Mouse (Mus musculus) skeletal muscle tissue, adult 2 months (tissue): ENCODE results near the gene Ap5b1.

Experiments
- DNase-seq: peaks from one replicate; pipeline ENCODE4 v3.0.0-alpha.2; 2012; ENCODE audit warnings: low read depth, low spot score

Gene Ap5b1

DNA sequence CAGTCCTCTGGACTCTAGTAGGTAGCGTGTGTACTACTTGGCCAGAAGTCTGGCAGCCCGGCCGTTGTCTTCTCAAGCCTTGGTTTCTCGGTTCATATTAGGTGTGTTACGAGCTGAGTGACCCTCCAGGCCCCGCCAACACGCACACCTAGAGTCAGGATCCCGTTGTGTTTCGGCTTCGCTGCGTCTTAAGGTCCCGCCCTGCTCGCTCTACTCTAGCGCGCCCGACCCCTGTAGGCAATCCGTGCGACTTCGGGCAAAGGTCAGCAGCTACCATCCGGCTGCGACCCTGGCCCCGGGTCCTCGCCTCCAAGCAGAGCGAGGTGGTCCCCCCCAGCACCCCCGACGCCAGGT, 668 bp upstream of the Ap5b1 start:
- DNase-seq = no peak

DNA sequence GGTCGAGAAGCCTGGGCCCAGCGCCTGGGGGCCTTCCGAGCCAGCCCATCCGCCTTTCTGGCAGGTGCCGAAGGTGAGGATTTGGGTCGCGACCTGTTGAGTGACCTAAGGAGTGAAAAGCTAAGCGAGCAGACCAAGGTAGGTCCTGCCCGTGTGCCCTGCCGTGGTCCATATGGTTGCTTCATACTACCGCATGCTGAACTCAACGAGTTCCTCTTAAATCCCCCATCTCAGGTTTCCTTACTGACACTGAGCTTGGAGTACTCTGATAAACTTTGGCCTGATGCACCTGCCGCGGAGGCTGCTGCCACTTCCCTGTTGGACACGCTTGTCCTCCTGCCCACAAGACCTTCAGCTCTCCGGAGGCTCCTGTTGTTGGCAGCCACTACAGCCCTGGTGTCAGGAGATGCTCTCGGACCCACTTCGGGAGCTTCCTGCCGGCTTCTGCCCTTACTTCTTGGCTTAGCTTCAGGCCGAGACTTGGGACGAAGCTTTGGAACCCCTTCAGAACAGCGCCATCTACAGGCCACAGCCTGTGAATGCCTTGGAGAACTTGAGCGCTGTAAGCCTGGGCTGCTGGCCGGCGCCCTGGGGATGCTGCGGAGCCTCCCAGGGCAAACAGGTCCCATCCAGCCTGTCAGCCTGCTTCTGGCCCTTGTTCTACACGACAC, 780 bp downstream of the Ap5b1 start:
- DNase-seq = peak; percentile 89

DNA sequence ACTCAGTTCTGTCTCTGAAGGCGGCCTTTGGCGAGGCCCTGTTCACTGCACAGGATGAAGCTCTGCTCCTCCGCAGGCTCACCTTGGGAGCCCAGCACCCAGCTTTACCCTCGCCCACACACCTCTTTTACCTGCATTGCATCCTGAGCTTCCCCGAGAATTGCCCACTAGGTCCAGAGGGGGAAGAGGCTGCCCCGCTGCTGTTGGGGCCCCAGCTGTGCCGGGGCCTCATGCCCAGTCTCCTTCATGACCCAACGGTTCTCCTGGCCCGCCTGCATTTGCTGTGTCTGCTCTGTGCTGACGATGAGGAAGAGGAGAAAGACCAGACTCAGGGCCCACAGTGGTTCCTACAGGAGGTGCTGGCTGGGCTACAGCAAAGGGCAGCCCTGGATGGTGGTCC, 1.7 kb downstream of the Ap5b1 start:
- no peak for DNase-seq

DNA sequence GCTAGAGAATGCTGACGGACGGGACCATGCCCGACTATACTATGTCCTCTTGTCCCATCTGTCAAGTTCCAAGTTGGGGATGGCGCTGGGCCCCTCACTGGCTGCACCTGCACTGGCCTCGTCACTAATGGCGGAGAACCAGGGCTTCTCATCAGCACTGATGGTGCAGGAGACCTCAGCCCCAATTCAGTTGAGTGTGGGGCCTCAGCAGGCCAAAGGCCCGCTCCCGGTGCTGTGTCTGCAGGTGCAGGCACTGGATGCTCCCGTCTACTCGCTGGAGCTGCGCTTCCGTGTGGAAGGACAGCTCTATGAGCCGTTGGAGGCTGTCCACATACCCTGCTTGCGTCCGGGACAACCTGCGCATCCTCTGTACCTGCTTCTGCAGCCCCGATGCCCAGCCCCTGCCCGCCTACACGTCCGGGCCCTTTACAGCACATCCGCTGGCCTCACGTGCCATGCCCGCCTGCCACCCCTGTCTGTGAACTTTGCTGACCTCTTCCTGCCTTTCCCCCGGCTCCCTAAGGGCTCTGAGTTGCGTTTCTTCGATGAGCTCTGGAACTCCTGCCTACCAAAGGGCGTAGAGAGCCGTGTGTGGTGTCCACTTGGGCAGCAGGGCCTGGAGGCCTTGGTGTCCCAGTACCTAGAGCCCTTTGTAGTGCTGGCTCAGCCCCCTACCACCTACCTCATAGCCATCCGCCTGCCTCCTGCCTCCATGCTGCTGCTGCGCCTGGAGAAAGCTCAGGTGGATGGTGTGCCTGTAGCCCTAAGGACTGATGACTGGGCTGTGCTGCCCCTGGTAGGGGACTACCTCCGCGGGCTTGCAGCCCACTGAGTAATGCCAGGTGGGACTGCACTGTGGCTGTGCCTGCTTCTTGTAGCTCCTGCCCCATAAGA, 2.8 kb downstream of the Ap5b1 start:
- DNase-seq = no peak

DNA sequence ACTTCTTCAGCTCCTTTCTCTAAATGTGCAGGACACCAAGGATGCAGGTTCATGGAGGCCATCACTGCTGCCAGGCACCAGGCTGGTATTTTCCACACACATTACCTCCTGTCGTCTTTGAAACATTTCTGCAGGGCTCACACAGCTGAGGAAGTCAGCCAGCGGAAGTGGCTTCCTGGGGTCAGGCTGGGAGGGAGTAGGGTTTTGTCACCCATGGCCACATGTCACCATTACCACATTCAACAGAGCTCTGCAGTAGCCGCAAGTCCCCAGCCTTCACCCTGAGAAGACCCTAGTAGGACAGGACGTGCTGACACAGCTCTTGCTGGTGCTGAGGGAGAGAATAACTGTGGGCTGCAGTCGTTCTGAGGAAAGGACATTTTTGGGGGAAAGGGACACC, 4.0 kb downstream of the Ap5b1 start:
- peak; percentile 32 for DNase-seq

DNA sequence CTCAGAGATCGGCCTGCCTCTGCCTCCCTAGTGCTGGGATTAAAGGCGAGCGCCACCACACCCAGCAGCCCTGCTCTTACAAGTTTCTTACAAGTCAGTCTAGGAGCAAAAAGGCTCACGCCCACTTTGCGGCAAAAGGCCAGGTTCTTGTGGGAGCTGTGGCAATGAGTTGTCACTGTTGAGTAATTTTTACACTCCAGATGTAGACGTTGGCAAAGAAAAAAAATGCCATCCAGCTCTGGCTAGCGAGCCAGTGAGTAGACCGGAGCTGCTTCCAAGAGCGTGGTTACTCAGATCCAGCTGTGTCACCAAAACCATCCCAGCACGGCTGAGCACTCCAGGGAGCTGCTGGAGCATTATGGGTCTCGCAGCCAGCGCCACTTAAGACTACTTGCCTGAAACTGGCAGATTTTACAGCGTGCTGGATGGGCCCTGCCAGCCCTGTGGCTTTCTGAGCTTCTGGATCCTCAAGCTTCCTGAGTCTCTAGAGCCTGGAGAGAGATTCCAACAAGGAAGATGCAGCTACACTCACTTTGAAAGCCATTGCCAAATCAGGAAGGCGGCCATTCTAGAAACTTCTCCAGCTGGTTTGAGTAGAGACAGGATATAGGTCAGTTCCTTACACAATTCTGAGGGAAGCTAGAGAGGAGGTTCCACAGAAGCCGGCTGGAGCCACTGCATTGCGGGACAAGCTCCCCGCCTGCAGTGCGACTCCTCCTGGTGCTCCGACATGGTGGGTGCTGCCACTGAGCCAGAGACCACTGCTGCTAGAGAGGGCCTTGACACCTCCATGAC, 4.7 kb downstream of the Ap5b1 start:
- DNase-seq = peak; percentile 54

DNA sequence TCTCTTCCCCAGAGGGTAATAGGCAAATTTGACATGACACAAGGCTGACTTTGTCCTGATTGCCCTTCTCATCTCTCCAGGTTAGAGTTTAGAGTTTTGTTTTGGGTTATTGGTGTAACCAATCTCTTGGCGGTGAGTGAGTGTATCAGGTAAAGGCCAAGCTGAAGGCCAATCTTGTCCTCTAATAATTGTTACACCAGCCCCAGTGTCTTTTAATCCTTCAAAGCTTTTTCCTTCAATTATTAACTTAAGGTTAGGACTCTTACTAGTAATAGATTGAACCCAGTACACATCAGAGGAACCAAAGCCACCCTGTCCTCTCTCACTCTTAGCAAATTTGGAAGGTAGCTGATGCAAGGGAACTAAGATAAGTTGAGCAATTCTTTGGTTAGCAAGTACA, 7.5 kb downstream of the Ap5b1 start:
- DNase-seq = no peak

DNA sequence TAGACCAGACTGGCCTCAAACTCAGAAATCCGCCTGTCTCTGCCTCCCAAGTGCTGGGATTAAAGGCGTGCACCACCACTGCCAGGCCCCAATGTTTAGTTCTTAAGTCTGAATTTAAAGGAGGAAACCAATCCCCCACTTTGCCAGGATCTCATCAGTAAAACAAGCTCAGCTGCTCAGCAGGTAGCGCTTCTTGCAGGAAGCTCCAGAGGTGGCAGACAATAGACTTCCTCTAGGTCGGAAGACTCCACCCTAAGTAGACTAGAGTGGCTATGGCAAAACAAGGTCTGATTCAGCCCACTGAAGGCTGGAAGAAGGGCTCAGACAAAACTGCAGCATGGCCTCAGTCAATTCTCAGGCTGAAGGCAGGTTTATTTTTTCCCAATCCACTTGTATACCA, 12.1 kb downstream of the Ap5b1 start:
- DNase-seq = no peak

DNA sequence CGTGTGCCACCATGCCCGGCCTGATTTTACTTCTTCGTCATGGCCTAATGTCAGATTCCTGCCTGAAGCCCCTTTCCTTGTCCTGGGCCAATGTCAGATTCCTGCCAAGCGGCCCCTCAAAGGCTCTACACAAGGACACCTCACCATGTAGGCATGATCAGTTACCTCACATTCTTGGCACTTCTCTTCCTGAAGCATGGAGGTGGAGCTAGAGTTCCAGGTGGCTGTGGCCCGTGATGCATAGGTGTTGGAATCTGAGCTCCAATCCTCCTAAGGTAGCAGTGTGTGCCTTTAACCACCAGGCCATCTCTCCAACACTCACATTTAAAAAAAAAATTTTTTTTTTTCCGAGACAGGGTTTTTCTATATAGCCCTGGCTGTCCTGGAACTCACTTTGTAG, 13.0 kb downstream of the Ap5b1 start:
- DNase-seq = no peak

DNA sequence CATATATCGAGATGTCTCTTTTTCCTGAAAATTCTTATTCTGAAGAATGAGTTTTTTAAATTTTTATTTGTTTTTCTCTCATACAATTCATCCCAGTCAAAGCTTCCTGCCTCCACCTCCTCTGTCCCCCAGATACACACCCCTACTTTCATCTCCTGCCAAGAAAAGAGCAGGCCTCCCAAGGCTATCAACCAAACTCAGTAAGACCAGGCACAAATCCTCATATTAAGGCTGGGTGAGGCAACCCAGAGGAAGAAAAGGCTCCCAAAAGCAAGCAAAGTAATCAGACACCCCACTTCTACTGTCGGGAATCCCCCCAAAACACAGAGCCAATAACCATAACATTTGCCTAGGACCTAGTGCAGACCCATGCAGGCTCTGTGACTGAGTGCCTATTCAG, 14.2 kb downstream of the Ap5b1 start:
- DNase-seq = no peak

DNA sequence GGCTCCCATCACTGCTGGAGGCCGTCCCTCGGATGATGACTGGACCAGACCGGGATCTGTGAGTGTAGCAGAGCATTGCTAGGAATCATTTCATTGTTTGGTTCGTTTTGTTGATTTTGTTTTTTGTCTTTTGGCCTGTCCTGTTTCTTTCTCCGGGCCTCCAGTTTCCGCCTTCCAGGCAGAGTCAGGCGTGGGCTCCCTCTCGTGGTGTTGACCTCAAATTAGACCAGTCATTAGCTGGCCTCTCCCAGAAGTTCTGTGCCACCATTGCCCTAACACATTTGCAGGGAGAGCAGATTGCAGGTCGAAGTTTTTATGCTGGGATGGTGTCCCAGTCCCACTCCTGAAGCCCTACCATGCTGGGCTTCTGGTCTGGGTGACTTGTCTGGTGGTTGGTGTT, 21.3 kb downstream of the Ap5b1 start:
- DNase-seq = no peak

DNA sequence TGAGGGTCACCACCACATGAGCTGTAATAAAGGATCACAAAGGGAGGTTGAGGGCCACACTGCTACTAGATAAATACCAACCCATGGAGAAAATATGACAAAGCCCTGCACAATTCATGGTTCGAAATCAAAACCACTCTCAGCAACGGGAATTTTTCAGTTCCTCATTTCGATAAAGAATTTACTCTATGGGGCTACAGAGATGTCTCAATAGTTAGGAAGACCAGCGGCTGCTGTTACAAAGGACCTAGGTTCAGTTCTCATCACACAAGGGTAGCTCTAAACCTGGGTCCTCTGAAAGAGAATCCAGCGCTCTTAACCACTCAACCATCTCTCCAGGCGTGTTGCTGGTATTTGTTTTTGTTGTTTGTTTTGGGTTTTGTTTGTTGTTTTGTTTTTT, 24.1 kb downstream of the Ap5b1 start:
- DNase-seq = no peak

DNA sequence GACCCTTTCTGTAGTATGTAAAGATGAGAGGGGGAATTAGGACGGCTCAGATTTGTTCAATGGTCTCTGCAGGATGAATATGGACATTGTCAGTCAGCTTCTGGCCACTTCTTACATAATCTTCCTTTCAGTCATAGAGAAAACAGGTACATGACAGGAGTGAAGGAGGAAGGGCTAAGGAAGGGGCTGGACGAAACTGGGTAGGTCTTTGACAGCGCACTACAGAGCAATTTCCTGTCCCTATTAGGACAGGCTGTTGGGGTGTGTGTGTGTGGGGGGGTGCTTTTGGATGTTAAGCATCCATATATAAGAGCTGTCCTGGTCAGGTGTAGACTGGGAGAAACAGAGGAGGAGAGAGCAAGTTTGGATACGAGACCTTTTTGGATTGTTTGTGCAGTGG, 31.4 kb downstream of the Ap5b1 start:
- no peak for DNase-seq

DNA sequence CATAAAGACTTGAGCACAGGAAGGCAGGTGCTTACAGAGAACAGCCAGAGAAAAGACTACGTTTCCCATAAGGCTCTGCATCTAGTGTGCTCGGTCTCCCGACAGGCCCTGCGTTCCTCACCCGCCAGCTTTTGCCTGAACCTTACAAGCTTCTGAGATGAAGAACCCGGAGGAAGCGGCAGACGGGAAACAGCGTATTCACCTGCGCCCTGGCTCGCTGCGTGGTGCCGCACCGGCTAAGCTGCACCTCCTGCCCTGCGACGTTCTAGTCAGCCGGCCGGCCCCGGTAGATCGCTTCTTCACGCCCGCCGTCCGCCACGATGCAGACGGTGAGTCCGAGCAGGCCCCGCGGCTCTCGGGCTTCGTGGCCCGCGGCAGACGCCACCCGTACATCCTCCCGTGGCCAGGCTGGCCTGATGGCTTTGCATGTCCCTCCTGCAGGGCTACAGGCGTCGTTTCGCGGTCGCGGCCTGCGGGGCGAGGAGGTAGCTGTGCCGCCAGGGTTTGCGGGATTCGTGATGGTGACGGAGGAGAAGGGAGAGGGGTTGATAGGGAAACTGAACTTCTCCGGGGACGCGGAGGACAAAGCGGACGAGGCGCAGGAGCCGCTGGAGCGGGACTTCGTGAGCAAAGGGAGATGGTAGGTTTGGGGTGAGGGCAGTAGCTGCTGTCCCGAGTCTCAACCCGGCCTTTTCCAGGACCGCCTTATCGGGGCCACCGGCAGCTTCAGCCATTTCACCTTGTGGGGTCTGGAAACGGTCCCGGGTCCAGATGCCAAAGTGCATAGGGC, 34.1 kb downstream of the Ap5b1 start, which contains the start of gene Rnaseh2c:
Gene Rnaseh2c, plus strand, starts transcription at position 122 of the 790 bp plus-strand sequence.
- peak; percentile 63 for DNase-seq

DNA sequence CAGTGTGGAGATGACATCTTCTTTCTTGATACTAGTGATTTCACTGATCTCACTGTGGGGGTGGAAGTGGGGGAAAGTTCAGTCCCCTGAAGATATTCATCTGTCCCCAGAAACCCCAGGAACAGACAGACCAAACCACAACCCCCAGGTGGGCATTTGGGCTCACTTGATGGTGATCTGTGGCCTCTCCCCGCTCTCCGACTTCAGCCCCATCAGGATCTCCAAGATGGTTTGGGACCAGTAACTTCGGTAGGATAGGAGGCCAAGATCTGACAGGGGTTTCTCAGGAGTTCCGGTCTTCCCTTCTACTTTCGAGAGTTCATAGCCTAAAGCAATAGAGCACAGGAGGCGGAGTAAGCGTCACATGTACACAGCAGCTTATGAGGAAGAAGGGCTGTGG, 35.8 kb downstream of the Ap5b1 start:
- DNase-seq = no peak

DNA sequence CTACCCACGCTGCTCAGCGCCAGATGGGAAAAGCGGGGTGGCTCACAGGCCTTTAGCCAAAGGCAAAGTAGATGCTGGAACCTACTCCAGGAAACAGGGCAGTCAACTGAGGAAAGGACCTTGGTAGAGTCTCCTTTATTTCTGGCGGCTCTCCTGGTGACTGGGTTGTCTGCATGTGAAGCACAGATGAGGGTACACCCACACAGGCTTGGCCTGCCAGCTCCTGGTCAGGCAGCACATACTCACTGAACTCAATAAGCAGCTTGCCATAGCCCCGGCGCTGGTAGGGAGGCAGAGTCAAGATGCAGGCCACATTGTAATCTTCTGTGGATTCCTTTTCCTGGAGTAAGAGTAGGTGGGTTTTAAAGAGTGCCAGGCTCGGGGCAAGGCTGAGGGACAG, 37.3 kb downstream of the Ap5b1 start:
- DNase-seq = no peak

DNA sequence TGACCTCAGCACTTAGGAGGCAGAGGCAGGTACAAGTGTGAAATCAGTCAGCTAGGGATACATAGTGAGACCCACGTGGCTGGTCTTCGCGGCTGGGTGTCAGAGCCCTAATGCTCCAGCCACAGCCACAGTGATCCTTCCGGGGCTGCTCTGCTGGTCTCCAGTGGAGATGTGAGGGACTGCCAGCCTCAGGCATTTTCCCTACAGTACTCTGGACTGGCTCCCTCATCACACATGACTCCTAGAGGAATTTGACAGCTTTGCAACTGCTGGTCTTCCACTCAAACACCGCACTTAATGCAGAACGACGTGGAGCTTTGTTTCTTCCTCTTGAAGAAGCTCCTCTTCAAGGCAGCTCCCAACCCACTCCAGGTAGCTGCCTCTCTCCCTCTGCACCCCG, 38.4 kb downstream of the Ap5b1 start:
- DNase-seq = no peak

DNA sequence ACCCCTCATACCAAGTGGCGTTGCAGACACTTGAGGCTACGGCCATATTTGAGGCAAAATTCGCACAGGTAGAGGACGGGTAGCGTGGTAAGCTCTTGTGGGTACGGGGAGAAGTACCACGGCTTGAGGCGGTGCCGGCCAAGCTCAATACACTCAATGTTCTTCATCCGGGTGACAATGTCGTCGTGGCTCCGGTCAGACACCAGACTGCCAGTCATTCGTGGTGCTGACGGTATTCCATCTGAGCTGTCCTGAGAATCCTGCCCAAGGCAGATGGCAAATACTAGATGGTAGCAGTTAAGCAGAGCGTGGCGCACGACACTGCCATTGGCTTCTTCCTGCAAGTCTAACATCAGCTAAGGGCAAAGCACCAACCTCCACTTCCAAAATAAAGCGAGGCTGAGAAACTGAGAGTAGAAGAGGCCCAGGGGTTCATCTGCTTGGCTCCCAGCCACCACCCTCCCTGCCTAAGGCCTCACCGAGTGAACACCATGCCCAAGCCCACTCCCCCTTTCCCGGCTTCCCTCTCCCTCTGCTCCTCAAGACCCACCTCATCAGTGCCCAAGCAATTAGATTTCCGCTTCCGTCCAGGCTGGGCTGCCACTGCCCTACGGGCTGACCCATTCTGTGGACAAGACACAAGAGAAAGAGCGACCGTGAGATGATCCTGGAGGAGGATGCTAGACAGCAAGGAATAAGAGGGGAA, 40.0 kb downstream of the Ap5b1 start:
- no peak for DNase-seq

DNA sequence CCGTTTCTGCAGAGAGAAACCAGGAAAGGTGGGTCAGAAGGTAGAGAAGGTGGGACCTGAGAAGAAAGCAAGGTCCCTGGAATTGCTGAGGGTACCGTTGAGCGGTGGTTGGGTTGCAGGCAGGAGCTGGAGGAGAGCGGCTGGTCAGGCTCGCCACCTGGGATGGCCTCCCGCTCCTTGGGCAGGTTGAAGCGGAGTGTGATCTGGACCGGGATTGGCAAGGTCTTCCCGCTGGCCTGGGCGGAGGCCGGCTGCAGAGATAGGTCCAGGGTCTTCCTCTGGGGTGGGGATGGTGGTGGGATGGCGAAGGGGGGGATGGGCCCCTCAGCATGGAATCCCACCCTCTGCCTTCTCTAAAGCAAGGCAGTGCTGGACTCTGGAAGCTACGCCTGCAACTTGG, 40.9 kb downstream of the Ap5b1 start:
- DNase-seq = no peak

DNA sequence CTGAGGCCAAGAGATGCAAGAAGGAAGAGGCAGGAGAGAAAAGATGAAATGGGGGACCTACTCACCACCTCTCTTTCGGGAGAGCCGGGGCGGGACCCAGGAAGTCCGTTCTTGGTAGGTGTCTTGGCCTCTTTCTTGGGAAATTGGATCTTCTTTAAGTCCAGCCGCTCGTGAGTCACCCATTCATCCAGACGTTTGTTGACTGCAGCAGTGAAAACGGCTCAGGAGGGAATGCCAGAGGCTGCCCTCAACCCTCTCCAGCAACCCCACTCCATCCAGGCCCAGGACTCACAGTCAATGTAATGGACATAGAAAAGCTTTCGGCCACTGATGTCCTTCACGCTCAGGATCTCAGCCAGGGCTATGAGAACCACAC, 41.3 kb downstream of the Ap5b1 start:
- DNase-seq = no peak
